ENCODE assay signal across 32 mouse cellular contexts in genomic region chr10:8930672-8931071, GRCm38 (mm10).
"Had no signal": no experiment of that assay in that cellular context is flagged by ENCODE, and none has a peak within 500 bp of the region (broad histone marks: within the 10 kb centered on the region; RNA-seq: fewer than 3 reads in every experiment).

No protein-coding gene starts in this region.

- H3K4me2 ChIP-seq: heart, embryonic 11.5 days; heart, embryonic 12.5 days; heart, embryonic 13.5 days; heart, embryonic 15.5 days; hindbrain, embryonic 12.5 days; hindbrain, embryonic 13.5 days; hindbrain, embryonic 14.5 days; hindbrain, embryonic 15.5 days; intestine, embryonic 15.5 days; kidney, embryonic 15.5 days had no signal

- ATAC-seq: hindbrain, embryonic 16.5 days; hindbrain, postnatal 0 days; inflammation-experienced regulatory T-cells, adult 6 months had no signal

- H3K36me3 ChIP-seq: heart, embryonic 10.5 days; heart, embryonic 12.5 days; heart, embryonic 13.5 days; heart, embryonic 15.5 days; hindbrain, embryonic 10.5 days; hindbrain, embryonic 12.5 days; hindbrain, embryonic 13.5 days; hindbrain, embryonic 15.5 days; intestine, embryonic 15.5 days; kidney, embryonic 15.5 days had no signal

- H3K4me1 ChIP-seq: heart, embryonic 12.5 days; heart, embryonic 15.5 days; hindbrain, embryonic 12.5 days had no signal

- H3K4me3 ChIP-seq: heart, adult 2 months; heart, embryonic 10.5 days; heart, embryonic 12.5 days; heart, embryonic 13.5 days; heart, embryonic 15.5 days; hindbrain, embryonic 10.5 days; hindbrain, embryonic 12.5 days; hindbrain, embryonic 13.5 days; hindbrain, embryonic 15.5 days; intestine, embryonic 15.5 days; kidney, embryonic 15.5 days; layer of hippocampus, adult 2 months had no signal

- DNase-seq: heart, adult 18-20 months; heart, adult 2 months; heart, postnatal 10 days; heart, postnatal 14 days; heart, postnatal 36 days; heart, postnatal 4 days; kidney, adult 18-20 months; kidney, adult 8-10 months; kidney, adult 9 months; kidney, postnatal 10 days; kidney, postnatal 14 days; kidney, postnatal 25 days; kidney, postnatal 4 days; layer of hippocampus, adult 9-11 months; layer of hippocampus, postnatal 36 days had no signal

- H3K27ac ChIP-seq: heart, adult 2 months; heart, embryonic 10.5 days; heart, embryonic 13.5 days; heart, embryonic 15.5 days; hindbrain, embryonic 10.5 days; hindbrain, embryonic 12.5 days; hindbrain, embryonic 13.5 days; hindbrain, embryonic 14.5 days; hindbrain, embryonic 15.5 days; hindbrain, postnatal 0 days; intestine, embryonic 15.5 days; kidney, embryonic 15.5 days; kidney, postnatal 0 days; layer of hippocampus, adult 2 months had no signal

- H3K9me3 ChIP-seq: heart, embryonic 10.5 days; heart, embryonic 12.5 days; heart, embryonic 13.5 days; heart, embryonic 15.5 days; hindbrain, embryonic 10.5 days; hindbrain, embryonic 12.5 days; hindbrain, embryonic 13.5 days; hindbrain, embryonic 15.5 days; intestine, embryonic 15.5 days; kidney, embryonic 15.5 days had no signal

- H3K9ac ChIP-seq: heart, embryonic 12.5 days; heart, embryonic 13.5 days; heart, embryonic 15.5 days; hindbrain, embryonic 12.5 days; hindbrain, embryonic 13.5 days; hindbrain, embryonic 14.5 days; hindbrain, embryonic 15.5 days; intestine, embryonic 15.5 days; kidney, embryonic 15.5 days had no signal

- H3K27me3 ChIP-seq: heart, embryonic 12.5 days; heart, embryonic 13.5 days; heart, embryonic 15.5 days; hindbrain, embryonic 12.5 days; hindbrain, embryonic 13.5 days; hindbrain, embryonic 15.5 days; intestine, embryonic 15.5 days; kidney, embryonic 15.5 days had no signal
